Mouse (Mus musculus): ENCODE results near the gene Lpin3.

DNA sequence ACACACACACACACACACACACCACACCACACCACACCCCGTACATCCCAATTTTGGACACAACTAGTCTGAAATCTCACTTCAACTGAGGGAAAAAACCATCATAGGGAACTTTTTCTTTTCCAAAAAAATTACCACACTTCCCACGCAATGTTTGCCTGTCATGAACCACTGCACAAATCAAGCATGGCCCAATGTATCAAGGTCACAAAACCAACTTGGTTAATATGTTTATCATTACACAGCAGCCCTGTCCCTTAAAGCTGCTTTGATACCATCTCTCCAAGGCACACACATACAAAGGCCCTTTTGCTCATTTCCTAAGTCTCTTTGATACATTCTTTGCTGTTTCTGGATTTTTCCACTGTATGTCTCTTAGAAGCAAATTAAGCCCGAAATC lies 9.2 kb upstream of the Lpin3 start:
- TF ChIP-seq GATA1 (IDR thresholded peaks at IDR 0.05; ENCODE audit: low read length): no peak
- no peak for TF ChIP-seq TAL1 (IDR thresholded peaks at IDR 0.05; ENCODE audit: low read length)

All from erythroblast, embryonic 14.5 days (primary cell).